Mouse (Mus musculus) large intestine, adult 2 months (tissue): ENCODE data around the gene Rcn3. TPM values are rescaled to one million over a fixed set of nuclear protein-coding genes. Genes with fewer than 3 reads are reported as not detected.
"Not testable (repeated sequence)": the region's sequence is repeated elsewhere in the genome, so short reads cannot be mapped to it uniquely, and the experiment has no call there.

Experiments used
- DNase-seq: peaks from one replicate; pipeline ENCODE4 v3.0.0-alpha.2; 2012; ENCODE audit warnings: low read depth, low spot score
- WGBS: fragments of 180-500 bp; shearing (Covaris S2); methylation state at CpG from one replicate; pipeline ENCODE4 v1.1.7; 2018; 5-methylcytosine and 5-hydroxymethylcytosine counted together
- polyA plus RNA-seq: library from polyadenylated mRNA; depleted of rRNA; stranded (reverse); fragments of >200 nt; gene quantifications from 2 replicates; pipeline ENCODE4 v1.2.3, GENCODE M21; 2012

Rcn3 gene
- polyA plus RNA-seq, 1 experiment: 48.6 TPM

DNA sequence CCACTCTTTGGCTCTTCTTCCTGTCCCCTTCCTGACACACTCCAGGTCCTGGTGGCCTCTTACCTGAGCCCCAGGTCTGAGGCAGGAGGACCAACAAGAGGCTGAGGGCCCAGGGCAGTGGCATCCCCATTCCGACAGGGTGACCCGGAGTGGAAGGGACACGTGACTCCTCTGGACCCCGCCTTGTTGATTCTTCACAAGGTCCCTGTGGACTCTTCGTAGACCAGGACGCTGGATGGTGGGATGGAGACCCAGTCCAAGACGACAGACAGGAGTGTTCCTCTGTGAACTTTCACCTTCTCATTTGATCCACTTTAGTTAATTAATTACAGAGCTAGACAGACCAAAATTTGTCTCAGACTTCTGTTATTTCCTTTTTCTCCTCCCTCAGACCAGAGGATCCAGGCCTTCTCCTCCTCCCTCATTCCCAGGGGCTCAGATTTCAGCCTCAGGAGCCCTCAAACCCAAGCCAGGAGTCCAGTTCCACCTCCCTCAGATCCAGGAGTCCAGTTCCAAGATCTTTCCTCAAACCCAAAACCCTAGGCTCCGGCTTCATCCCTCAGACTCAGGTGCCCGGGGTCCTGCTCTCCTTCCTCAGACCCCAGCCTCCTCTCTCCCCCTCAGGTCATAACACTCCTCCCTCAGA is 11.0 kb upstream of the Rcn3 start:
- DNase-seq: no peak
- 16% methylated on average over 9 of the region's 9 CpGs for WGBS

DNA sequence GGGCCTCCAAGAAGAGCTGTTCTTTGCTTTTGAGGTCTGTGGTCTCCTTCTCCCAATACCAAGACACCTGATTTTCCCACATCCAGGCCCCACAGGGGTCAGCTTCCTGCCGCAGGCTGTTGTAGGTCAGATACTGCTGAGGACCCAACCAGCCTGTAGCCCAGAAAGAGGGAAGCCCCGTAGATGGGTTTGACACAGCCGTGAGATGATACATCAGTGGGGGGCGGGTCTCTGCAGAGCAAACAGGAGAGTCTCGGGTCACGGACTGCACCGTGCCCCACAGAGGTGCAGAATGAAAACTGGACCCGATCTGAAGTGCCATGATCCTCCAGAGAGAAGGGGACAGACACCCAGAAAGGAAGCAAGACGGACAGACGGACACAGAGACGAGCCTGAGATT is 10.4 kb upstream of the Rcn3 start:
- 39% methylated on average over 11 of the region's 11 CpGs for WGBS
- no peak for DNase-seq

DNA sequence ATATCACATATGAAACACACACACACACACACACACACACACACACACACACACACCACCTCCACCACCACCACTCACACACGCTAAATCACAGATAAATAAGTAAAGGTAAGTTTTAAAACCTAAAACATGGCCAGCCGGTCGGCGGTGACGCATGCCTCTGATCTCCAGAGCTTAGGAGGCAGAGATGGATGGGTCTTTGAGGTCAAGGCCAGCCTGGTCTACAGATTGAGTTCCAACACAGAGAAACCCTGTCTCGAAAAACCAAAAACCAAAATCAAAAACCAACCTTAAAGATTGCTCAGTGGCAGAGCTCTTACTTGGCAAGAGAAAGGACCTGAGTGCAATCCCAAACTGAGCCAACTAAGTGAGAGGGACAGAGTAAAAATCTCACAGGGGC is 8.0 kb upstream of the Rcn3 start:
- no peak for DNase-seq
- whole genome bisulfite sequencing: 91% methylated on average over 6 of the region's 6 CpGs

DNA sequence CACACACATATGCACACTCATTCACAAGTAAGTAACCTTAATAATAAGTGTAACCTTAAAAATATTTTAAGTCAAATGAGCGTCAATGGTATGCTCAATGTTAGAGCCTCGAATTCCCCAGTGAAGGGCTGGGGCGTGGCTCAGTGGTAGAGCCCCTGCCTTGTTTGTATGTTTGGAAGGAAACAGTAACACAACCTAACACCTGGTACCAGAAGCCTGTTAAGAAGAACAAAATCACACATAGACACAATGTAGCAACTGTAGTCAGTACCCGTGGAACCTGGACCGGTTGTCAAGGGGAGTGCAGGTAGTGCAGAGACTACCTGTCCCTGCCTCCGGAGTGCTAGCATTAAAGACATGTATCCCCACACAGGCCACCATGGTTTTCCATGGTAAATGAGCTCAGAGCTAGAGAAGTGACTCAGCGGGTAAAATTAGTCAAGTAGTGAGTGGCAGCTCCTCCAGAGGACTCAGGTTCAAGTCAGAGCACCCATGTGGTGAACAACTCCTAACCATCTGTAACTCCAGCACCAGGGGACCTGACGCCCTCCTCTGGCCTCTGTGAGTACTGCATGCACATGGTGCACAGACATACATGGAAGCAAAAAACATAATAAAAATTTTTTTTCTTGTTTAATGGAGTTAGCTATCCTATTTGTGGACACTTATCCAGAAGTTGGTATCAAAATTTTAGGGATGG is 6.7 kb upstream of the Rcn3 start:
- no peak for DNase-seq
- 89% methylated on average over 8 of the region's 8 CpGs for WGBS

DNA sequence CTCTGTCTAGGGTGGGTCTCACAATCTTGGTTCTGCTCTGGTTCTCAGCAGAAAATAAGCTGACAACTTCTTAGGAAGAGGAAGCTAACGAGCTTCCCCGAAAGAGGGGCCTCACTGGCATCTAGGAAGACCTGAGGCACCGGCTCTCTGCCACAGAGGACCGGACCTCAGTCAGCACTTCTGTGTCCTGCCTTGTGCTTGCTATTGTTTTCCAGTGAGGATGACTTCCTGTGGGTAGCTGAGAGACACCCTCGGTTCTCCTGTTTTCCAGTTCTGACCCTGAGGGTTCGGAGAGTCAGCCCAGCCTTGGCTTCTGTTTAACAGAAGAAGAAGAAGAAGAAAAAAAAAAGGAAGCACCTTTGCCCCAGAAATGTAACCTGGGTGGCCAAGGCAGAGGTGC is 5.5 kb upstream of the Rcn3 start:
- no peak for DNase-seq
- WGBS: 58% methylated on average over 6 of the region's 6 CpGs

DNA sequence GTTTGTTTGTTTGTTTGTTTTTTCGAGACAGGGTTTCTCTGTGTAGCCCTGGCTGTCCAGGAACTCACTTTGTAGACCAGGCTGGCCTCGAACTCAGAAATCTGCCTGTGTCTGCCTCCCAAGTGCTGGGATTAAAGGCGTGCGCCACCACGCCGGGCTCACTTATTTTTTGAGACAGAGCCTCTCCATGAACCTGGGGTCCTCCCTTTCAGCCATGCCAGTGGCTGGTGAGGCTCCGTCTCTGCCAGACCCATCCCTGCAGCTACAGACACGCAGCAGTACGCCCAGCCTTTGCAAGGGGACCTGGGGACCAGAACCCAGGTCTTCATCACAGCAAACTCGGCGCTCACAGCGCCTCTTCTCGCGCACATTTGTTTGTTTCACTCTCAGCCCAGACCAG is 3.9 kb upstream of the Rcn3 start:
- WGBS: 97% methylated on average over 14 of the region's 14 CpGs
- not testable (repeated sequence) for DNase-seq

DNA sequence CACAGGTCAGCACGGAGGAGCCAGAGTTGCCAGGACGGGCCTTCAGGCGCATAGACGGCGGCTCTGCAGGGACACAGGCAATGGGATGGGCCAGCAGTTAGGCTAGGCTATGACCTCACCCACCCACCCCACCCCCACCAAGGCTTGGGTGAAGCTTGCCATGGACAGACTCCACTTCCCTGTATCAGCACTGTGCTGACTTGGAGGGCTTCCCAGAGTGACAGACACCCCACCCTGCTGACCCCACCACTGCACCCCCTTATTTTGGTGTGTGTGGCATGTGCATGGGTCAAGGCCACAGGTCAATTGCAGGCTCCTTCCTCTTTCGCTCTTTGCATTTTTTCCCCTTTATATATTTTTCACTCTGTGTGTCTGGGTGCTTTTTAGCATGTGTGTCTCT is 3.3 kb upstream of the Rcn3 start:
- DNase-seq: no peak
- 75% methylated on average over 6 of the region's 6 CpGs for WGBS

DNA sequence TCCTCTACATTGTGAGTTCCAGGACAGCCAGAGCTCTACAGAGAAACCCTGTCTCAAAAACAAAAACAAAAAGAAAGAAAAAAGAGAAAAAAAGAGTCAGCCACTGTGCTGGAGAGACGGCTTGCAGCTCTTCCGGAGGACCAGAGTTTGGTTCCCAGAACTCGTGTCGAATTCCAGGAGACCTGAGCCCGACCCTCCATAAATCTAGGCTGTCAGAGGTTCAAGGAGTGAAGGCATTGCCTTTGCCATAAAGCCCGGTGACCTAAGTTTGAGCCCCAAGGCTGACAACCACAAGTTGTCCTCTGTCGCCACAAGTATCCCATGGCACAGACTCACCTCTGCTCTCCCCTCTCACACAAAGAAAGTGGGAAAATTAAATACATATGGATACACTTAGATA is 2.1 kb upstream of the Rcn3 start:
- DNase-seq: no peak
- 63% methylated on average over 7 of the region's 7 CpGs for WGBS

DNA sequence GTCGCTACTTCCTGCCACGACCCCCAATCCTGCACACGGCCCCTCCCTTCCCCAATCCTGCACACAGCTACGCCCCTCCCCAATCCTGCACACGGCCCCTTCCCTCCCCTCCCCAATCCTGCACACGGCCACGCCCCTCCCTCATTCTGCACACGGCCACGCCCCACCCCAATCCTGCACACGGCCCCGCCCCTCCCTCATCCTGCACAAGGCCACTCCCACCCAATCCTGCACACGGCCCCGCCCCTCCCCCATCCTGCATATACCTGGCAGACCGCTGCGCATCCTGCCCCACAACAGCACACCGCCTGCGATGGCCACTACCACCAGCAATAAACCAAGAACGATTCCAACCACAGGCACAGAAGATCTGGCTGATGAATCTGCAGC is 1.5 kb upstream of the Rcn3 start:
- DNase-seq: no peak
- WGBS: 40% methylated on average over 18 of the region's 18 CpGs

DNA sequence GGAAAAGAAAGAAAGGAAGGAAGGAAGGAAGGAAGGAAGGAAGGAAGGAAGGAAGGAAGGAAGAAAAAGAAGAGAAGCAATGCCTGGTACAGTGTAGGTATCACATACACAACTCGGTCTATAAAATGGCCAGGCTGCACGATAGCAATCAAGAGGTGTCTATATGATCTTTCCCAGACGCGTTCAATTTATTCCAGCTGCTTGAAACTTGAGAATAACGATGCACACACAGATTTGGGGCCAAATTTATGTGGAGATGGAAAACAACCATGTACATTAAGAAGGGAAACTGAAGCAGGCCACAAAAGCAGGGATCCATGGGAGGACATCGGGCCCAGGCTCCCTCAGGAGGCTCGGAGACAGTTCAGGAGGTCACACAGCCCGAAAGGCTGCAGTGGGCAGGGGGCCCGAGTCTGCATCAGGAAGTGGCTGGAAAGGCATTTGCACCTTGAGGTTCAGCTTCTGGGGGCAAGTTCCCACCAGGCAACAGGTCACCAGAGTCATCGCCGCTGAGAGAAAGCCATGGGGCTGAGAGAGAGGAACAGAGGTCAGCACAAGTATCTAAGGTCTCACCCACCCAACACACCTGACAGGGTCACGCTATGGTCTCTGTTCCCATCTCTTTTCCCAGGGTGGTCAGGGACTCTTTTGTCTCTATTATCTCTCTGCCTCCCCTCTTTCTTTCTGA is 951 bp upstream of the Rcn3 start:
- WGBS: 68% methylated on average over 12 of the region's 12 CpGs
- no peak for DNase-seq

DNA sequence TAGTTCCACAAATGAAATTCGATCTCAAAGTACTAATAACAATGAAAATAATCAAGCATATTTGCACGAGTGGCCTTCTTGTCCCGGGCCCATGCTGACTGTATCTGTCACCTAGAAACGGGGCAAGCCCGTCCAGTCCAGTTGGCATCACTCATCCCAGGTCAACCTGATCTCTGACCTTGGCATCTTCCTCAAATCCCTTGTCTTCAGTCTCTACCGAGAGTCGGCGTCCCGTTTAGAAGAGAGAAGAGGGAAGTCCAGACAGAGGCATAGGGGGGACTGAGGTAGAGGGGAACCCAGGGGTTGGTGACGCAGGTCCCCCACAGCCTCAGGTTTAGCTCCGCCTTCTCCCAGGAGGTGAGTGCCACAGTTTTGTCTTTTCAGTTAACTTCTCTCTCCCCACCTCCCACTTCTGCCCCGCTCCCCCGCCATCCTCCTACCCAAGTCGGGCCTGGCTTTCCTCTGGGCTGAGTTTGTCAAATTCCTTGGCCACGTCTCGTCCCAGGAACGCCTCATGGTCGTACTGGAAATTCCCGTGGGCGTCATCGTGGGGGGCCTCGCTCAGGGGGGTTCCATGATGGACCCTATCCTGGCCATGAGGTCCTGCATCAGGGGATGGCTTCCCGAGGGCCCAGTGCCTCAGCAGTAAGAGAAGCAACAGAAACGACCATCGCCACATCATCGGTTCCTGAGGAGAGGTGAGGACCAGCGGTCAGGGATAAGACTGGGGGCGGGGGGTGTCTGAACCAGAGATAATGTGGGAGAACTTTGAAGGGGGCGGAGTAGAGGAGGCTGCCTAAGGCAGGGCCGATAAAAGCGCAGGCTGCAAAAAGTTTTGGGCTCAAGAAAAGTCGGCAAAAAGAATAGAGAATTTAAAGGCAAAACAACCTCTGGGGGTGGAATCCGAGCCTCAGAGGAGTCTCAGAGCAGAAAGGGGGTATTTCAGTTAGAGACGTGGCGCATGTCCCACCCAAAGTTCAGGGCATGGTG is 725 bp downstream of the Rcn3 start:
- 28% methylated on average over 35 of the region's 35 CpGs for WGBS
- DNase-seq: no peak

DNA sequence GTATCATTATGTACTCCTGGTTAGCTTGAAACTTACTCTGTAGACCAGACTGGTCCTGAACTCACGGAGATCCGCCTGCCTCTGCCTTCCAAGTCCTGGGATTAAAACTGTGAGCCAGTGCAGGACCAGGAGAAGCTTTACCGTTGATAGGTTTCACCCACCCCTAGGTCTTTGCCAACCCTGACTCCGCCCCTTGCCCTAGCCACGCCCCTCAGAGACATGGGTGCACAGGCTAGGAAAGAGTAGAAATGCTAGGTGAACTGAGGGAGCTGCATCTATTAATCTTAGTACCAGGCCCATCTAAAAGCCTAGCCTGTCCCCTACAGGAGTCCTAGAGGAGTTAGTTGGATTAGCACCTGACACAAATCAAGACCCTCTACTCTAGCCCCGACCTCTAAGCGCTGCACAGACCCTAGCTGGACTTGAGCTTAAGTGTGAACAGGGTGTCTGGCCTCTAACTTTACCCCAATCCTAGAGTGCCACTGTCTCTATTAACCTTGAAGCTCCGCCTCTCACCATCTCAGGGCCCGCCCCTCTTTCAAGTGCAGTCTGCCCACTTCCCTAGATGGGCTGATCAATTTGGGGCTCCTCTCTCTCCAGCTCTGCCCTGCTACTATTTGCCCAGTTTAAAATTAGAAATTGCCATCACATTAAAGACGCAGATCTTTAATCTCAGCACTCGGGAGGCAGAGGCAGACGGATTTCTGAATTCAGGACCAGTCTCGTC is 1.6 kb downstream of the Rcn3 start:
- DNase-seq: no peak
- WGBS: 72% methylated on average over 13 of the region's 13 CpGs

DNA sequence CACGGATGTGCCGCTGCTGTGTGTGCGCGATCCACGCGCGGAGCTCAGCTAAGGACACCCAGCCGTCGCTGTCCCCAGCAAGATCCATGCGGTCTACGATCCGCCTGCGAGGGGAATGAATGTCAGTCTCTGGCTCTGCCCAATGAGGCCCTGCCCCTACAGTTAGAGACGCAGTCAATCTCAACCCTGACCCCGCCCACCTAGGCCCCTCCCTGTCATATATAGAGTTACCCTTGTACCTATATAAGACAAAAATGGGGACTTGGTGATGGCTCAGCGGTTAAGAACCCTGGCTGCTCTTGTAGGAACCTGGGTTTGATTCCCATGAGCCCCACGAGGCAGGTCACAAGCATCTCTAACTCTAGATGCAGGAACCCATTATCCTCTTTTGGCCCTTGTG is 3.4 kb downstream of the Rcn3 start:
- no peak for DNase-seq
- WGBS: 88% methylated on average over 17 of the region's 17 CpGs

DNA sequence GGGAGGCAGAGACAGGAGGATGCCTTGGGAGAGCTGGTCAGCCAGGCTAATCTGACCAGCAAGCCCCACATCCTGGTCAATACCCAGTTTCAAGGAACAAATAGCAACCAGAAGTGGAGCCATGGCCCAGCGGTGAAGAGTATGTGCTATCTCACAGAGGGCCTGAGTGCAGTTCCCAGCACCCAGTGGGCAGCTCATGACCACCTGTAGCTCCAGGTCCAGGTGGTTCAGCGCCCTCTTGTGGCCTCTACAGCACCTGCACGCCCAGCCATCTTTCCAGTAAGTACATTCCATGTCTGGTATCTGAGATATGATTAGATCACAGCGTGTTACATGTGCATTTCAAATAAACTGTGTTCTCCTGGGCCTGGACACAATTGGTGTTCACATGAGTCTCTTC is 5.9 kb downstream of the Rcn3 start:
- DNase-seq: no peak
- WGBS: 80% methylated on average over 4 of the region's 4 CpGs

DNA sequence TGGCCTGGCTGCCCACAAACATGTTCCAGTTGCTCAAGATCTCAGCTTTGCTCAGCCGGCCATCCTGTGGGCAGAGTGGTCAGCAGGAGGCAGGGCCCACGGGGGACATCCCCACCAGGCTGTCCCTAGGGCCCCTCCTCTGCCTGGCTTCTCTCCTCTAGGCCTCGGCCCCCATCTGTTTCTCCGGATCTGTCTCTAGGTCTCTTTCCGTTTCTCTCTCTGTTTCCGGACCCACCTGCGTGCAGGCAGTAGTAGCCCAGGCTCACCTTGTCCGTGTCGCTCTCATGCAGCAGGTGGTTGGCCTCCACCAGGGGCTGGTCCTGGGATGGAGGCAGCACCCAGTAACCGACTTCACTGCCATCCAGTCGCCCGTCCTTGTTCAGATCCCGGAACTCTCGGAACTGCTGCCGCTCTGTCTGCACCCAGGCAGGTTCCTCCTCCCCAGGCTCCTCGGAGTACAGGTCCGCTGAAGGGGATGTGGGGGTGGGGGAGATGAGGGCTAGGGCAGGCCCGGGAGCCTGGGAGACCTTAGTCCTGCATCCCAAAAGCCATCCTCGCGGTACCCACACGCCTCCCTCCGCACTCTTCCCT is 8.6 kb downstream of the Rcn3 start:
- no peak for DNase-seq
- WGBS: 79% methylated on average over 22 of the region's 22 CpGs

DNA sequence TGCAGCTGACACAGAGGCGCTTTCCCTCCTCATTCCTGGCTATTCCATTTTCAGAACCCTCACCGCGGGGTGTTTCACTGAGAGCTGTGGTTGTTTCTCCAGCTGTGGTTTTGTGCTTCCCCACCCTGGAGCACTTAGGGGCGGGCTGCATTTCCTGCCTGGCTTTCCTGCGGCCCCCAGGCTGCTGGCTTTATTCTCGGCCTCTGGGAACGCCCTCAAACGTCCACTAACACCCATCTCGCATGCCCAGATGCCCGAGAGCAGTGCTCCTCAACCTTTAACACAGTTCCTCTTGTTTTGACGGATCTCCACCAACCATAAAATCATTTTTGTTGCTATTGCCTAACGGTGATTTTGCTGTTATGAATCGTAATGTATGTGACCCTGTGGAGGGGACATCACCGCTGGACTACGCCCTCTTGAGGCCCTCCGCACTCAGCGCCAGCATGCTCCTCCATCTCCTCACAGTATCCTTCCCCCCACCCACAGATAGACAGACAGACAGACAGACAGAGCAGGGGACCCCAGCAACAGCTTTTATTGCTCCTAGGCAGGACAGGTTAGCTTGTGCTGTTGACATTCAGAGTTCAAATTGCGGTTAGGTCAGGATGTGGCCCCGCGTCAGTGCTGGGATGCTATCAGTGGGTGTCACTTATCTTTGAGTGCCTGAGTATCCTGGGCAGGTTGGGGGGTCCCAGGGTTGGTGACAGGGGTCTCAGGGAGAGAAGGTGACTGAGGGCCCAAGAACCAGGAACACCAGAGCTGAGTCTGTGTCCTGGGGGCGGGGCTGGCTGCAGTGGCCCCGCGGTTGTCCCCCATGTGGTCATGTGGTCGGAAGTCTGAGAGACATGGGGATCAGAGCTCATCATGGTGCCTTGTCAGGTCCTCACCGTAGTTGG is 9.4 kb downstream of the Rcn3 start:
- no peak for DNase-seq
- 17% methylated on average over 25 of the region's 25 CpGs for WGBS

DNA sequence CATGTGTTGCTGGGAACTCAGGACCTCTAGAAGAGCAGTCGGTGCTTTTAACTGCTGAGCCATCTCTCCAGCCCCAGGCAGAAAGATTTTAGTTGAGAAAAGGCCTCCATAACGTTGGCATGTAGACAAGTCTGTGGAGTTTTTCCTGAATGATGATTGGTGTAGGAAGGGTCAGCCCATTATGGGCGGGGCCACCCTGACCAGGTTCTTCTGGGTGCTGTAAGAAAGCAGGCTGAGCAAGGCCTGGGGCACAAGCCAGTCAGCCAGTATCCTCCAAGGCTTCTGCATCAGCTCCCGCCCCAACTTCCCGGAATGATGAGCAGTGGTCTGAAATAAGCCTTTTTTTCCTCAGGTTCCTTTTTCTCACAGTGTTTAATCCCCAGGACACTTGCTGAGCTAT is 11.0 kb downstream of the Rcn3 start:
- 63% methylated on average over 5 of the region's 5 CpGs for WGBS
- no peak for DNase-seq

DNA sequence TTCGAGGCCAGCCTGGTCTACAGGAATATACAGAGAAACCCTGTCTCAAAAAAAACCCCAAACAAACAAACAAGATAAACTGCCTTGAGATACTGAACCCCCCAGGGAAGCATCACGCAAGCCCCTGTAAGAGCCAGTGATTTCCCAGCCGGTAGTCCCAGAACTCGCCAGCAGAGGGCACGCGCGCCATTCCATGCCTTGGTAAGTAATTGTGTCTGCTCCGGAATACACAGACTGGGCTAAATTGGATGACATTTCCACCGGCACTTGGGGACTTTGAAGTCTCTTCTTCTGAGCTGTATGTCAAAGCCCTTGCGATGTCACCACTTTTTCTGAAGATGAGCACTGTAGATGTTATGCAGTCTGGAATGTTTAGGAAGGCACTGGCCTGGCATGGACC is 12.2 kb downstream of the Rcn3 start:
- DNase-seq: peak; percentile 67
- under 1% methylated on average over 10 of the region's 10 CpGs for WGBS
